Mouse (Mus musculus) hindbrain, embryonic 10.5 days (tissue): Measurements from ENCODE around the gene Barhl1. TPM values are rescaled to one million over a fixed set of nuclear protein-coding genes. Genes with fewer than 3 reads are reported as not detected.

ENCODE experiments used
- DNase-seq: peaks from one replicate; pipeline ENCODE4 v3.0.0-alpha.2; 2017; ENCODE audit warnings: low spot score
- H3K27ac ChIP-seq: fragments of 300-500 bp; sonication (generic); 2 replicates; pipeline ENCODE4 v1.5.1; 2016; ENCODE audit warnings: mild to moderate bottlenecking, moderate library complexity
- H3K27me3 ChIP-seq: fragments of 300-500 bp; sonication (generic); 2 replicates; pipeline ENCODE4 v1.6.1; 2016; ENCODE audit warnings: mild to moderate bottlenecking; ENCODE audit not compliant: poor library complexity, insufficient read depth, severe bottlenecking
- H3K36me3 ChIP-seq: fragments of 300-500 bp; sonication (generic); 2 replicates; pipeline ENCODE4 v1.6.1; 2016; ENCODE audit warnings: mild to moderate bottlenecking, moderate library complexity
- H3K4me1 ChIP-seq: fragments of 300-500 bp; sonication (generic); replicated peaks from 2 replicates; pipeline ENCODE4 v1.6.1; 2016; ENCODE audit warnings: mild to moderate bottlenecking
- H3K4me3 ChIP-seq: fragments of 300-500 bp; sonication (generic); 2 replicates; pipeline ENCODE4 v1.5.1; 2016; ENCODE audit warnings: mild to moderate bottlenecking, moderate library complexity
- H3K9me3 ChIP-seq: fragments of 300-500 bp; sonication (generic); 2 replicates; pipeline ENCODE4 v1.6.1; 2016; ENCODE audit warnings: mild to moderate bottlenecking, moderate library complexity
- WGBS: fragments of 180-500 bp; shearing (Covaris S2); methylation state at CpG from one replicate; pipeline ENCODE4 v1.1.7; 2016; 5-methylcytosine and 5-hydroxymethylcytosine counted together
- polyA plus RNA-seq: library from polyadenylated mRNA; unstranded; fragments of >200 nt; fragmentation: Nextera tagmentation; extraction: Ambion mirVana; gene quantifications from 2 replicates; pipeline ENCODE4 v1.2.1, GENCODE M21; 2016

Barhl1 gene
- polyA plus RNA-seq, 1 experiment from 2014 or later, result 18.4 TPM

- 1% methylated on average over 41 of the region's 41 CpGs for WGBS
- H3K9me3 ChIP-seq, result no peaks in the 10 kb centered on the region
- H3K27me3 ChIP-seq, result peaks cover 100% of the 10 kb centered on the region
- peaks cover 14% of the 10 kb centered on the region for H3K36me3 ChIP-seq
- H3K27ac ChIP-seq, result peak overlapping the region; percentile 76
- DNase-seq, result peak; percentile 34
- peaks cover 64% of the 10 kb centered on the region for H3K4me1 ChIP-seq
- peak overlapping the region; percentile 40 for H3K4me3 ChIP-seq
Measured at GRCm38 (mm10) chr2:28909186-28909817, 7.2 kb downstream of the Barhl1 start.

GRCm38 (mm10) chr2:28908389-28909153 is 7.9 kb downstream of the Barhl1 start:
- peaks cover 65% of the 10 kb centered on the region for H3K4me1 ChIP-seq
- DNase-seq, result peak; percentile 71
- peak overlapping the region; percentile 76; the same call in 1 of the 2 replicates for H3K27ac ChIP-seq
- peaks cover 14% of the 10 kb centered on the region for H3K36me3 ChIP-seq
- H3K4me3 ChIP-seq, result peak overlapping the region; percentile 40
- under 1% methylated on average over 39 of the region's 39 CpGs for WGBS
- H3K9me3 ChIP-seq, result no peaks in the 10 kb centered on the region
- H3K27me3 ChIP-seq, result peaks cover 100% of the 10 kb centered on the region

GRCm38 (mm10) chr2:28907691-28908388 is 8.6 kb downstream of the Barhl1 start:
- peak; percentile 21 for DNase-seq
- Histone ChIP-seq H3K27ac (peak overlapping the region; percentile 76; the same call in 1 of the 2 replicates), H3K9me3 (no peaks in the 10 kb centered on the region), H3K27me3 (peaks cover 100% of the 10 kb centered on the region), H3K36me3 (peaks cover 14% of the 10 kb centered on the region), H3K4me1 (peaks cover 65% of the 10 kb centered on the region), H3K4me3 (peak overlapping the region; percentile 40)
- 2% methylated on average over 10 of the region's 10 CpGs for WGBS

GRCm38 (mm10) chr2:28905561-28905960 is 10.9 kb downstream of the Barhl1 start:
- H3K27me3 ChIP-seq, result peaks cover 100% of the 10 kb centered on the region
- 43% methylated on average over 4 of the region's 4 CpGs for WGBS
- H3K4me1 ChIP-seq, result peaks cover 53% of the 10 kb centered on the region

GRCm38 (mm10) chr2:28904786-28905185 is 11.7 kb downstream of the Barhl1 start:
- Histone ChIP-seq H3K27ac (no peak overlapping the region), H3K27me3 (peaks cover 100% of the 10 kb centered on the region), H3K4me3 (no peak overlapping the region), H3K36me3 (peaks cover 41% of the 10 kb centered on the region), H3K9me3 (no peaks in the 10 kb centered on the region), H3K4me1 (peaks cover 53% of the 10 kb centered on the region)
- WGBS, result 65% methylated on average over 9 of the region's 9 CpGs
- no peak for DNase-seq

More at GRCm38 (mm10) chr2:28905561-28905960, 10.9 kb downstream of the Barhl1 start:
- Histone ChIP-seq H3K9me3 (no peaks in the 10 kb centered on the region), H3K4me3 (no peak overlapping the region), H3K27ac (no peak overlapping the region), H3K36me3 (peaks cover 33% of the 10 kb centered on the region)
- peak; percentile 36 for DNase-seq

- H3K27ac ChIP-seq, result no peak overlapping the region
- H3K4me1 ChIP-seq, result peaks cover 44% of the 10 kb centered on the region
- H3K36me3 ChIP-seq, result peaks cover 50% of the 10 kb centered on the region
- H3K27me3 ChIP-seq, result peaks cover 100% of the 10 kb centered on the region
- WGBS, result 87% methylated on average over 5 of the region's 5 CpGs
- H3K4me3 ChIP-seq, result no peak overlapping the region
- no peaks in the 10 kb centered on the region for H3K9me3 ChIP-seq
- DNase-seq, result no peak
Measured at GRCm38 (mm10) chr2:28903871-28904270, 12.6 kb downstream of the Barhl1 start.

- Histone ChIP-seq H3K4me3 (no peak overlapping the region), H3K27ac (no peak overlapping the region), H3K27me3 (peaks cover 100% of the 10 kb centered on the region), H3K36me3 (peaks cover 64% of the 10 kb centered on the region), H3K4me1 (peaks cover 28% of the 10 kb centered on the region), H3K9me3 (no peaks in the 10 kb centered on the region)
- 92% methylated on average over 8 of the region's 8 CpGs for WGBS
- DNase-seq, result no peak
Measured at GRCm38 (mm10) chr2:28902291-28902690, 14.2 kb downstream of the Barhl1 start.

GRCm38 (mm10) chr2:28897340-28897899 is 19.0 kb downstream of the Barhl1 start:
- Histone ChIP-seq H3K4me3 (no peak overlapping the region), H3K27me3 (peaks cover 92% of the 10 kb centered on the region), H3K36me3 (peaks cover 94% of the 10 kb centered on the region), H3K9me3 (no peaks in the 10 kb centered on the region), H3K4me1 (peaks cover 17% of the 10 kb centered on the region), H3K27ac (no peak overlapping the region)
- WGBS, result 88% methylated on average over 4 of the region's 4 CpGs
- no peak for DNase-seq

GRCm38 (mm10) chr2:28895876-28896275 is 20.6 kb downstream of the Barhl1 start:
- H3K27me3 ChIP-seq, result peaks cover 77% of the 10 kb centered on the region
- H3K9me3 ChIP-seq, result no peaks in the 10 kb centered on the region
- H3K4me1 ChIP-seq, result peaks cover 18% of the 10 kb centered on the region
- no peak overlapping the region for H3K27ac ChIP-seq
- WGBS, result 96% methylated on average over 7 of the region's 7 CpGs
- DNase-seq, result no peak
- no peak overlapping the region for H3K4me3 ChIP-seq
- H3K36me3 ChIP-seq, result peaks cover 89% of the 10 kb centered on the region

GRCm38 (mm10) chr2:28893526-28893925 is 22.9 kb downstream of the Barhl1 start:
- Histone ChIP-seq H3K4me3 (no peak overlapping the region), H3K36me3 (peaks cover 90% of the 10 kb centered on the region), H3K27me3 (peaks cover 53% of the 10 kb centered on the region), H3K9me3 (no peaks in the 10 kb centered on the region), H3K4me1 (peaks cover 18% of the 10 kb centered on the region), H3K27ac (no peak overlapping the region)
- peak; percentile 3 for DNase-seq
- WGBS, result 47% methylated on average over 6 of the region's 6 CpGs

GRCm38 (mm10) chr2:28892796-28893195 is 23.7 kb downstream of the Barhl1 start:
- Histone ChIP-seq H3K9me3 (no peaks in the 10 kb centered on the region), H3K27me3 (peaks cover 46% of the 10 kb centered on the region), H3K36me3 (peaks cover 90% of the 10 kb centered on the region), H3K27ac (no peak overlapping the region), H3K4me3 (no peak overlapping the region), H3K4me1 (peaks cover 18% of the 10 kb centered on the region)
- DNase-seq, result no peak
- WGBS, result 21% methylated on average over 1 of the region's 1 CpGs

GRCm38 (mm10) chr2:28884914-28885313 is 31.6 kb downstream of the Barhl1 start:
- Histone ChIP-seq H3K36me3 (peaks cover 75% of the 10 kb centered on the region), H3K4me1 (no peaks in the 10 kb centered on the region), H3K4me3 (no peak overlapping the region), H3K27me3 (no peaks in the 10 kb centered on the region), H3K27ac (no peak overlapping the region), H3K9me3 (no peaks in the 10 kb centered on the region)
- no peak for DNase-seq
- WGBS, result 87% methylated on average over 4 of the region's 4 CpGs
